In the genomic region with DNA sequence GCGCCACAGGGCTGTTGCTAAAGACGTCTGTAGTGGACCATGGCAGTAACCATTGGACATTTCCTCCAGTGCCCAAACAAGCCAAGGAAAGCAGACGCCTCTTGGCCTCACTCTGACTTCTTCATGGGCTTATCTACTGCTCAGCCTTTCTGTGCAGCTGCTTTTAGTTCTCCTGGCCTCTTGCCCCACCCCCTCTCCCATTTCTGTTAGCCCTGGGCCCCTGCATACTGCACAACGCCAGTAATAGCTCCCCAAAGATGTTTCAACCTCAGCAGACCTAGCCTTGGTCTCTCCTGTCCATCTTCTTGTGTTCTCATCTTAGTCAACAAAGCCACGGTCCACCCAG, we compare ENCODE assay signal across 10 mouse cellular contexts. TPM values are rescaled to one million over a fixed set of nuclear protein-coding genes. Genes with fewer than 3 reads are reported as not detected.
DNase-seq lines count a peak whose midpoint lies in the region; ATAC-seq and TF ChIP-seq lines count a peak whose summit lies in the region.
"Had no signal": no experiment of that assay in that cellular context is flagged by ENCODE, and none has a peak within 500 bp of the region (broad histone marks: within the 10 kb centered on the region; RNA-seq: fewer than 3 reads in every experiment).

No protein-coding gene starts in this region.

- H3K9ac ChIP-seq in kidney, embryonic 15.5 days = no peak overlapping the region
- peak overlapping the region; percentile 93 for H3K9ac ChIP-seq in liver, embryonic 14.5 days (replicated peaks)

- peaks cover 36% of the 10 kb centered on the region for H3K27me3 ChIP-seq in kidney, embryonic 15.5 days
- peaks cover 7% of the 10 kb centered on the region for H3K27me3 ChIP-seq in liver, embryonic 14.5 days (ENCODE audit: control insufficient read depth, insufficient read depth, low read length)

- no peak for ATAC-seq in kidney, embryonic 15.5 days (replicated peaks; ENCODE audit: low FRiP score)
- peak; percentile 55 for ATAC-seq in liver, embryonic 14.5 days (ENCODE audit: insufficient read depth)
- no peak for ATAC-seq in inflammation-experienced regulatory T-cells, adult 6 months

- H3K4me3 ChIP-seq in kidney, embryonic 15.5 days (replicated peaks) = no peak overlapping the region
- no peak overlapping the region for H3K4me3 ChIP-seq in bone marrow macrophage, adult 2 months (ENCODE audit: insufficient read depth, low read length)
- peak overlapping the region; percentile 71 to 94 for H3K4me3 ChIP-seq in liver, embryonic 14.5 days (ENCODE audit: insufficient read depth in 1 of 2, low read depth in 2 of 2, low read length in 2 of 2)

- TF ChIP-seq POLR2A in bone marrow macrophage, adult 2 months (IDR thresholded peaks at IDR 0.05; ENCODE audit: borderline replicate concordance, low read depth, low read length) = no peak

- no peaks in the 10 kb centered on the region for H3K36me3 ChIP-seq in kidney, embryonic 15.5 days
- peaks cover 44% of the 10 kb centered on the region for H3K36me3 ChIP-seq in liver, embryonic 14.5 days (replicated peaks; ENCODE audit: control insufficient read depth, insufficient read depth, low read depth)

- no peaks in the 10 kb centered on the region for H3K9me3 ChIP-seq in kidney, embryonic 15.5 days (replicated peaks)
- no peaks in the 10 kb centered on the region for H3K9me3 ChIP-seq in liver, embryonic 14.5 days (ENCODE audit: control insufficient read depth, low read length)

- peaks cover 35% of the 10 kb centered on the region for H3K4me1 ChIP-seq in kidney, embryonic 15.5 days
- H3K4me1 ChIP-seq in bone marrow macrophage, adult 2 months (ENCODE audit: control insufficient read depth, insufficient read depth, low read length) = peaks cover 32% of the 10 kb centered on the region
- peaks cover 20 to 33% of the 10 kb centered on the region in 2 experiments for H3K4me1 ChIP-seq in liver, embryonic 14.5 days (replicated peaks; ENCODE audit: control insufficient read depth in 2 of 2, insufficient read depth in 2 of 2, low read length in 1 of 2)

- 0 out of 2 replicates have a peak overlapping the region, but pooled peaks have one; percentile 11 for H3K27ac ChIP-seq in kidney, embryonic 15.5 days
- peak overlapping the region; percentile 73 for H3K27ac ChIP-seq in bone marrow macrophage, adult 2 months (ENCODE audit: insufficient read depth, low read depth, low read length)
- peak overlapping the region; percentile 97 for H3K27ac ChIP-seq in liver, embryonic 14.5 days

- intact Hi-C loops in gastrocnemius, postnatal 14 days (cut with DNase I; ENCODE audit: low total_unique reads) = no loop called here
- intact Hi-C loops in gastrocnemius, postnatal 36 days (cut with DNase I) = loop anchor here (5.0 kb wide), 2 partner anchors 45 to 60 kb away; no protein-coding TSS in a partner anchor

- WGBS in kidney, embryonic 15.5 days = 51% methylated on average over 5 of the region's 5 CpGs
- 17% methylated on average over 5 of the region's 5 CpGs for WGBS in liver, embryonic 14.5 days (ENCODE audit: insufficient replicate concordance)

- no peak for TF ChIP-seq CTCF in bone marrow macrophage, adult 2 months (IDR thresholded peaks at IDR 0.05; ENCODE audit: low read depth, low read length)
- no peak for TF ChIP-seq CTCF in liver, embryonic 14.5 days (IDR thresholded peaks at IDR 0.05; ENCODE audit: low read depth)

- peak; percentile 61 for DNase-seq in gastrocnemius, postnatal 14 days
- DNase-seq in gastrocnemius, postnatal 36 days = no peak
- DNase-seq in kidney, adult 11 months = no peak
- DNase-seq in liver, embryonic 14.5 days (ENCODE audit: low read depth in 3 of 3, low spot score in 3 of 3) = peak in 2 of 3 experiments; percentile 56 to 57
- DNase-seq in kidney, postnatal 25 days = no peak
- DNase-seq: kidney, postnatal 4 days; lung, postnatal 36 days had no signal

- no peak; the same call in 1 of the 2 replicates for TF ChIP-seq EP300 in liver, embryonic 14.5 days (IDR thresholded peaks at IDR 0.05; ENCODE audit: low read depth)

- H3K4me2 ChIP-seq in kidney, embryonic 15.5 days = no peak overlapping the region
- peak overlapping the region; percentile 84 for H3K4me2 ChIP-seq in liver, embryonic 14.5 days (ENCODE audit: low read depth)

RNA-seq across cellular contexts. Expression of a gene that starts 3.7 kb away (rescaled TPM):
- 100 to 1,000 TPM; 228 TPM for total RNA-seq in gastrocnemius, postnatal 14 days (2021)
- 100 to 1,000 TPM; 199 to 210 TPM for total RNA-seq in gastrocnemius, postnatal 36 days (2021)
- polyA plus RNA-seq in kidney, embryonic 15.5 days (2015; fragmentation: Nextera tagmentation; extraction: Ambion mirVana) = 8.2 TPM in 2 replicates
- 0.89 and 1.2 TPM in 2 replicates for polyA plus RNA-seq in bone marrow macrophage, adult 2 months (2012; ENCODE audit: insufficient read depth, insufficient read length, missing spikeins)
- 20.8 and 32.2 TPM in 2 replicates for polyA plus RNA-seq in liver, embryonic 14.5 days (2012; rRNA removed)
- polyA plus RNA-seq in liver, embryonic 14.5 days (2014; fragmentation: Nextera tagmentation; extraction: Ambion mirVana) = 41.7 and 44.8 TPM in 2 replicates
- 1 to 10 TPM in 2 of 3 experiments, not detected in 1; 4.1 to 5.1 TPM for polyA plus RNA-seq in inflammation-experienced regulatory T-cells, adult 6 months (2017; shearing (Covaris generic))

Comparison
In these comparisons a context has a peak if more than half of its experiments do, and no peak if none do; other contexts are left out.
1. DNase-seq: peak in gastrocnemius, postnatal 14 days (single experiment) and liver, embryonic 14.5 days (2 of 3); none in gastrocnemius, postnatal 36 days (0 of 2), kidney, adult 11 months (single experiment) and kidney, postnatal 25 days (0 of 2).
2. H3K27ac ChIP-seq: peak in every context shown above with its lines; median percentile 97 in liver, embryonic 14.5 days; 73 in bone marrow macrophage, adult 2 months; 11 in kidney, embryonic 15.5 days.
3. H3K4me3 ChIP-seq: peak in liver, embryonic 14.5 days (2 of 2); none in kidney, embryonic 15.5 days (single experiment) and bone marrow macrophage, adult 2 months (single experiment).